Mouse (Mus musculus) myocyte (in vitro differentiated cells): ENCODE results near the gene Hadhb. TPM values are rescaled to one million over a fixed set of nuclear protein-coding genes. Genes with fewer than 3 reads are reported as not detected.

Source experiments
- H3K27me3 ChIP-seq: one replicate; pipeline ENCODE4 v1.6.1; 2011; ENCODE audit not compliant: control insufficient read depth, insufficient read depth, insufficient read length
- H3K36me3 ChIP-seq: one replicate; pipeline ENCODE4 v1.6.1; 2011; ENCODE audit not compliant: control insufficient read depth, insufficient read depth
- H3K4me2 ChIP-seq: one replicate; pipeline ENCODE4 v1.6.1; 2011; ENCODE audit warnings: low read depth, control low read depth
- H3K4me3 ChIP-seq: one replicate; pipeline ENCODE4 v1.5.1; 2011; ENCODE audit warnings: mild to moderate bottlenecking, control low read depth, moderate library complexity
- H3K79me2 ChIP-seq: one replicate; pipeline ENCODE4 v1.6.1; 2011; ENCODE audit not compliant: control insufficient read depth, insufficient read depth
- H3ac ChIP-seq: one replicate; pipeline ENCODE4 v1.6.1; 2011; ENCODE audit not compliant: control insufficient read depth, insufficient read length
- CEBPB ChIP-seq: IDR thresholded peaks from 2 replicates; pipeline ENCODE4 v1.6.1; 2011; ENCODE audit warnings: mild to moderate bottlenecking, moderate library complexity; ENCODE audit not compliant: poor library complexity, insufficient read depth, severe bottlenecking
- E2F4 ChIP-seq: IDR thresholded peaks from one replicate; pipeline ENCODE4 v1.6.1; 2011; ENCODE audit warnings: mild to moderate bottlenecking, control low read depth, moderate library complexity; ENCODE audit not compliant: insufficient read depth
- MAX ChIP-seq: IDR thresholded peaks from one replicate; pipeline ENCODE4 v1.6.1; 2011; ENCODE audit warnings: low read depth, mild to moderate bottlenecking, control low read depth
- MYOD1 ChIP-seq, 3 experiments: IDR thresholded peaks; one replicate each; pipeline ENCODE4 v1.6.1; 2011; ENCODE audit warnings: control low read depth in 2 of 3, low read depth in 2 of 3, mild to moderate bottlenecking in 2 of 3, moderate library complexity in 1 of 3; ENCODE audit not compliant: insufficient read length in 2 of 3, control insufficient read depth in 1 of 3
- MYOG ChIP-seq, 3 experiments: IDR thresholded peaks; one replicate each; pipeline ENCODE4 v1.6.1; 2011; ENCODE audit warnings: control low read depth in 2 of 3, low read depth in 2 of 3, mild to moderate bottlenecking in 2 of 3; ENCODE audit not compliant: insufficient read length in 2 of 3, control insufficient read depth in 1 of 3, insufficient read depth in 1 of 3
- POLR2A ChIP-seq: IDR thresholded peaks from one replicate; pipeline ENCODE4 v1.6.1; 2011; ENCODE audit warnings: low read depth, mild to moderate bottlenecking, control low read depth, moderate library complexity; ENCODE audit not compliant: insufficient read length
- POLR2AphosphoS2 ChIP-seq: IDR thresholded peaks from one replicate; pipeline ENCODE4 v1.6.1; 2011; ENCODE audit warnings: low read depth, control low read depth; ENCODE audit not compliant: insufficient read length
- REST ChIP-seq: IDR thresholded peaks from one replicate; pipeline ENCODE4 v1.6.1; 2011; ENCODE audit warnings: mild to moderate bottlenecking, control low read depth, moderate library complexity; ENCODE audit not compliant: insufficient read depth, insufficient read length
- SRF ChIP-seq: IDR thresholded peaks from one replicate; pipeline ENCODE4 v1.6.1; 2011; ENCODE audit warnings: low read depth; ENCODE audit not compliant: control insufficient read depth, insufficient read length
- TCF12 ChIP-seq: IDR thresholded peaks from one replicate; pipeline ENCODE4 v1.6.1; 2011; ENCODE audit warnings: mild to moderate bottlenecking, control low read depth; ENCODE audit not compliant: poor library complexity, insufficient read depth, severe bottlenecking
- TCF3 ChIP-seq: IDR thresholded peaks from one replicate; pipeline ENCODE4 v1.6.1; 2011; ENCODE audit warnings: low read depth, control low read depth; ENCODE audit not compliant: insufficient read length
- USF1 ChIP-seq: IDR thresholded peaks from one replicate; pipeline ENCODE4 v1.6.1; 2011; ENCODE audit warnings: low read depth, mild to moderate bottlenecking, control low read depth, moderate library complexity
- polyA plus RNA-seq: library from polyadenylated mRNA; unstranded; fragments of >200 nt; fragmentation: generic; extraction: Trizol; gene quantifications from one replicate; pipeline ENCODE4 v1.2.1, GENCODE M21; 2012; ENCODE audit warnings: missing spikeins

Hadhb gene
- polyA plus RNA-seq, 1 experiment: 52.3 TPM

DNA sequence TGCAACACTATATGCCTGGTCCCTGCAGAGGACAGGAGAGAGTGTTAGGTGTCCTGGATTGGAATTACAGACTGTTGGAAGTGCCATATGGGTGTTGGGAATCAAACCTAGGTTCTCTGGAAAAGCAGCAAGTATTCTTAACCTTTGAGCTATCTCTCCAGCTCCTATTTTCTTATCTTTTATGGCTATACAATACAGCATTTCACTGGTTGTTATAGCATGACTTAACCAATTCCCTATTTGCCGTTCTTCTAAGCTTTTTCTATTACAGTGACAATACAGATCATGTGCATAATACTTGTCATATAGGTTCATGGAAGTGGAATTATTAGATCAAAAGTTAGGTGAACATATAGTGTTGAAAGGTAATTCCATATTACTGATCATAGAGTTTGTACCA is 6.8 kb downstream of the Hadhb start:
- Histone ChIP-seq H3ac (no peak overlapping the region), H3K36me3 (peaks cover 8% of the 10 kb centered on the region), H3K4me3 (no peak overlapping the region), H3K79me2 (peaks cover 45% of the 10 kb centered on the region), H3K4me2 (no peak overlapping the region), H3K27me3 (no peaks in the 10 kb centered on the region)
- TF ChIP-seq USF1 (no peak), E2F4 (no peak), MYOG (IDR thresholded peaks at IDR 0.05; ENCODE audit: control insufficient read depth in 1 of 3, insufficient read depth in 1 of 3, insufficient read length in 2 of 3, low read depth in 2 of 3) (no peak), MAX (no peak), POLR2AphosphoS2 (no peak), MYOD1 (IDR thresholded peaks at IDR 0.05; ENCODE audit: control insufficient read depth in 1 of 3, insufficient read length in 2 of 3, low read depth in 2 of 3) (no peak), TCF3 (no peak), REST (no peak), TCF12 (no peak), SRF (no peak), CEBPB (no peak), POLR2A (no peak)

DNA sequence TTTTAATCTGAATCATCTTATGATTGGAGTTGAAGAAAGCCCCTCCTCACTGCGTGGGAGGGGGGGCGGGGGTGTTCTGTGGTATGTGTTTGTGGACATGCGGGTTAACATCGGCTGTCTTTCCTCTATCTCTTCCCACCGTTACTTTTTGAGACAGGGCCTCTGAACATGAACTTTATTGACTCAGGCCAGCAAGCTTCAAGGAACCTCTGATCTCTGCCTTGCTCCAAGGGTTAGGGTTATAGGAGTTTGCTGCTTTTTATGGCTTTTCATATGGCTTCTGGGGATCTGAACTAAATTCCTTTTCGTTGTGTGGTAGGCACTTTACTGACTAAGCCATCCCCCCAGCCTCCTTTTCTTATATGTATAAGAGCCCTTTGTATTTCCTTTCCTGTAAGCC is 7.3 kb downstream of the Hadhb start:
- no peak overlapping the region for H3ac ChIP-seq
- peaks cover 8% of the 10 kb centered on the region for H3K36me3 ChIP-seq
- TF ChIP-seq SRF: no peak
- no peak for TF ChIP-seq TCF3
- TF ChIP-seq MYOG (IDR thresholded peaks at IDR 0.05; ENCODE audit: control insufficient read depth in 1 of 3, insufficient read depth in 1 of 3, insufficient read length in 2 of 3, low read depth in 2 of 3): no peak
- TF ChIP-seq POLR2A: no peak
- no peak for TF ChIP-seq CEBPB
- TF ChIP-seq TCF12: no peak
- TF ChIP-seq MAX: no peak
- no peak for TF ChIP-seq USF1
- no peak for TF ChIP-seq E2F4
- no peak for TF ChIP-seq POLR2AphosphoS2
- no peak for TF ChIP-seq REST
- H3K79me2 ChIP-seq: peaks cover 40% of the 10 kb centered on the region
- H3K27me3 ChIP-seq: no peaks in the 10 kb centered on the region
- no peak overlapping the region for H3K4me3 ChIP-seq
- H3K4me2 ChIP-seq: no peak overlapping the region

DNA sequence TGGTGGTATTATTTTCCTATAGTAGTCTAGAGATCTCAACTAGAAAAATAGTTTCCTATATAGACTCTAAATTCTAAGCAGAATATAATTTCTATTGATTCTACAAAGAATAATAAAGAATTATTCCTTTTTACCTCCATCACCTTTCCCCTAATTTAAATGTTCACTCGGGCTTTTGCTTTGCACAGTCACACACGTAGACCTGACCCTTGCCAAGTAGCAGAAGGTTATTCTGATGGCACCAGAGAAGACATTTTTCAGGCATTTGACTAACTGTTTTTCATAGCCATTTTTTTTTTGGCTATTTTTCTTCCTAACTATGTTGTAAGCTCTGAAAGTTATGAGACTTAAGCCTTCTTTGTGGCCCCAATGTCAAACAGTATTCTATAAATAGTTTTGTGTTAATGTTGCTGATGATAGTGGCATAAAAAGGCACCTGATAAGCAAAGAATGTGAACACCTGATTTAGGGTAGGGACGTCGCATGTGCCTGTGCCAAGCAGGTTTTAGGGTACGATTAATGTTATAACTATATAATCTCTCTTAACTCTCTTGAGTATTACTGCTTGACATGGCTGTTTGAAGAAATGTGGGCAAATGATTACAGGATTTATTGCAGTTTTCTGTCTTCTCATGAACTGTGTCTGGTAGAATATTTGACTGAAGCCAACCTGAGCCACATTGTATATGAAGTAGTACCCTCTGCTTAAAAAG is 10.3 kb downstream of the Hadhb start:
- H3K4me2 ChIP-seq: no peak overlapping the region
- no peak overlapping the region for H3ac ChIP-seq
- no peaks in the 10 kb centered on the region for H3K27me3 ChIP-seq
- H3K79me2 ChIP-seq: peaks cover 16% of the 10 kb centered on the region
- TF ChIP-seq USF1: no peak
- no peak for TF ChIP-seq TCF3
- TF ChIP-seq MAX: no peak
- TF ChIP-seq CEBPB: no peak
- TF ChIP-seq MYOG (IDR thresholded peaks at IDR 0.05; ENCODE audit: control insufficient read depth in 1 of 3, insufficient read depth in 1 of 3, insufficient read length in 2 of 3, low read depth in 2 of 3): no peak
- no peak for TF ChIP-seq E2F4
- TF ChIP-seq SRF: no peak
- no peak for TF ChIP-seq TCF12
- TF ChIP-seq MYOD1 (IDR thresholded peaks at IDR 0.05; ENCODE audit: control insufficient read depth in 1 of 3, insufficient read length in 2 of 3, low read depth in 2 of 3): no peak
- TF ChIP-seq REST: no peak
- no peak for TF ChIP-seq POLR2A
- no peak for TF ChIP-seq POLR2AphosphoS2
- no peak overlapping the region for H3K4me3 ChIP-seq
- peaks cover 16% of the 10 kb centered on the region for H3K36me3 ChIP-seq

DNA sequence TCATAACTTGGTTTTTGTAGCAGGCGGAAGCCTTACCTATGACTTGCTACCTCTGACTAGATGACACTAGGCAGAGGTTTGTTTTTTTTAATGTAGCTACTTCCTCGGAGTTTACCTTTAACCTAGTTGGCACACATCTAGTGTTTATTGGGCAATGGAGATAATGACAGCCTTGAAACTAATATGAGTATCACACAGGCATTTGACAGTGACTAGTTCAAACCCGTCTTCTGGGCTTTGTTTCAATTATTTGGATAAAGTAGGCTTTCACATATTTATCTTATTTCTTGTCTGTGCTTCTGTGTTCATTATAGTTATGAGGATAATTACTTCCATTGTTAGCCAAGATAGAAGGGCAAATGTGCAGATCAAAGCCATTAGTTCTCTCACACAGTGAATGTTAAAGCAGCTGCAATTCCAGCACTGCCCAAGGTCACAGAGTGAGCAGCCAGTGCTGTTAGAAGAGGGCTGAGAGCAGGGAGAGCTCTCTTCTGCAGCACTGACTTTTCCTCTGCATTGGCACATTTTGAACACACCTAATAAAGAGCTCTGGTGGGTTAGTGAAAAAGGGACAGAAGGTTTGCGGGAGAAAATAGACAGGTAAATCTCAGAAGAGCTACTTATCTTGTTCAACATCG is 15.4 kb downstream of the Hadhb start:
- H3ac ChIP-seq: no peak overlapping the region
- no peak for TF ChIP-seq TCF12
- TF ChIP-seq MYOG (IDR thresholded peaks at IDR 0.05; ENCODE audit: control insufficient read depth in 1 of 3, insufficient read depth in 1 of 3, insufficient read length in 2 of 3, low read depth in 2 of 3): no peak
- TF ChIP-seq POLR2AphosphoS2: no peak
- no peak for TF ChIP-seq MAX
- H3K4me2 ChIP-seq: no peak overlapping the region
- H3K36me3 ChIP-seq: peaks cover 35% of the 10 kb centered on the region
- H3K79me2 ChIP-seq: no peaks in the 10 kb centered on the region
- H3K4me3 ChIP-seq: no peak overlapping the region
- H3K27me3 ChIP-seq: no peaks in the 10 kb centered on the region

DNA sequence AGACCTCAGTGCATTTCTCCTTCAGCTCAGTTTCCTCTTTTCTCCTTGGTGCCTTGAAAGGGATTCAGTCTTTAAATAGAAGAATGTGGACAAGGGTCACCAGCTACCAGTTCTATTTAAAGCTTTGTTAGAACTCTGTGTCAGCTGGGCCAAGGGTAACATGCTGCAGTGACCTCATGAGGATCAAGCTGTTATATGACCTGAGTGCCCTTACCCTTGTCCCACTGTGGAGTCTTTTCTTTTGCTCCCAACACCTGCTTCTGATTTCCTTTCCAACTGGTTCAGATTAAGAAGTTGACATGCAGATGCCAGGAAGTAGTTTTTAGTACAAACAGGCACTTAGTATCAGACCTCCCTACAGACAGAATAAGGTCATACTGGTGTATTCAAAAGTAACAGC is 17.1 kb downstream of the Hadhb start:
- no peak overlapping the region for H3K4me3 ChIP-seq
- TF ChIP-seq SRF (no peak), MYOG (IDR thresholded peaks at IDR 0.05; ENCODE audit: control insufficient read depth in 1 of 3, insufficient read depth in 1 of 3, insufficient read length in 2 of 3, low read depth in 2 of 3) (peak in 1 of 3 experiments; percentile 38), CEBPB (no peak), MYOD1 (IDR thresholded peaks at IDR 0.05; ENCODE audit: control insufficient read depth in 1 of 3, insufficient read length in 2 of 3, low read depth in 2 of 3) (peak in 1 of 3 experiments; percentile 35)
- H3K4me2 ChIP-seq: peak overlapping the region; percentile 30
- H3K79me2 ChIP-seq: no peaks in the 10 kb centered on the region
- H3K27me3 ChIP-seq: no peaks in the 10 kb centered on the region
- no peak overlapping the region for H3ac ChIP-seq
- peaks cover 37% of the 10 kb centered on the region for H3K36me3 ChIP-seq
